Mouse (Mus musculus): Measurements from ENCODE around the gene Spata25. TPM values are rescaled to one million over a fixed set of nuclear protein-coding genes. Genes with fewer than 3 reads are reported as not detected.
A peak's percentile ranks its signal among the peaks of the same experiment; 100 is the strongest.

The Spata25 gene
- polyA plus RNA-seq, 1 experiment from 2014 or later, result 0.14 TPM

DNA sequence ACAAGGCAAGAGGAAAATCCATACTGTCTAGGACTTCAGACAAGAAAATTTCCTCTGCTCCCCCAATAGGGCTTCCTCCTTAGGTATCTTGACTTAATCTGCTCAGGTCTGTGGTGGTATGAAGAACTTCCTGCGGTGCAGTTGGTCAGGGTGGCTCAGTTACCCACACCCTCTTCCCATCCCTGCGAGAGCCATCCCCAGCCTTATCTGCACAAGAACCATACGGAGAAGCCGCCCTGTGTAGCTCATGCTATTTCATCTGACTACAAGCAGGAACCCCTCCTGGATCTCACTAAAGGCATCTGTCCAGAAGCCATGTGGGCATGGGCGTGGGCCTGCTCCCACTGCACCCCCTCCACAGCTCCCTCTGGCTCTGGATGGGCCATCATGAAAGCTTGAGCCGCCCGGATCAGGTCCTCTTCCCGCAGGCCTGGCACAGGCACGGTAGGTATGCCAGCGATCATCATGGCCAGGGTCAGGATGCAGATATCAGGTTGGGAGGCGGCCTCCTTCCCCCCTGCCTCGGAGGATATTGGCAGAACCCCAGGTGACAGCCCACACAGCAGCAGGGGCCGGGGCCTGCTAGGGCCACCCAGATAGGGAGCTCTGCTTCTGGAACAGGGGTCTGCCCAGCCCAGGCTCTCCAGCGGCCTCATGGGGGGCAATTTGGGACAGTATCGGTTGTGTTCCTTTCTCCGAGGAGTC is 1.0 kb downstream of the Spata25 start:
- ChIA-PET CTCF (no interaction called here), POLR2A (no interaction called here)
- no peaks in the 10 kb centered on the region for H3K27me3 ChIP-seq
- DNase-seq (ENCODE audit: low read depth, low spot score), result no peak
- in situ Hi-C loops (cut with MboI; ENCODE audit: low pct_unique_long_range_greater_than_20kb), result no loop called here
- no peak for ATAC-seq
- TF ChIP-seq CTCF (IDR thresholded peaks at IDR 0.05), result no peak

- no peak for DNase-seq (ENCODE audit: low read depth, low spot score)
- no peaks in the 10 kb centered on the region for H3K27me3 ChIP-seq
- no peak for ATAC-seq
- no peak for TF ChIP-seq CTCF (IDR thresholded peaks at IDR 0.05)
- ChIA-PET CTCF (interaction anchor here (0.8 kb wide), 1 partner anchor 28 kb away, joined by 4 read pairs; no protein-coding TSS in a partner anchor), POLR2A (no interaction called here)
- in situ Hi-C loops (cut with MboI; ENCODE audit: low pct_unique_long_range_greater_than_20kb), result no loop called here
These were observed 2.8 kb downstream of the Spata25 start for GRCm38 (mm10) chr2:164825521-164825920.

GRCm38 (mm10) chr2:164823969-164824368 is 4.4 kb downstream of the Spata25 start:
- no peak for ATAC-seq
- DNase-seq (ENCODE audit: low read depth, low spot score), result no peak
- in situ Hi-C loops (cut with MboI; ENCODE audit: low pct_unique_long_range_greater_than_20kb), result no loop called here
- POLR2A ChIA-PET, result interaction anchor here (1.0 kb wide), 1 partner anchor 9 kb away, joined by 3 read pairs; the partner anchor contains the start of gene Ctsa
- TF ChIP-seq CTCF (IDR thresholded peaks at IDR 0.05), result no peak
- no peaks in the 10 kb centered on the region for H3K27me3 ChIP-seq
- CTCF ChIA-PET, result interaction anchor here (1.1 kb wide), 1 partner anchor 44 kb away, joined by 3 read pairs; no protein-coding TSS in a partner anchor

- H3K27me3 ChIP-seq, result no peaks in the 10 kb centered on the region
- DNase-seq (ENCODE audit: low read depth, low spot score), result no peak
- peak; percentile 24 for ATAC-seq
- ChIA-PET POLR2A (interaction anchor here (0.7 to 2.0 kb wide), 4 partner anchors 10 to 55 kb away, joined by 3 to 7 read pairs (median 4); partner anchors contain the start of genes Acot8, Ctsa and Zswim3), CTCF (interaction anchor here (1.1 to 1.3 kb wide), 3 partner anchors 14 to 45 kb away, joined by 3 to 4 read pairs (median 3); partner anchors contain the start of genes Acot8 and Zswim3)
- in situ Hi-C loops (cut with MboI; ENCODE audit: low pct_unique_long_range_greater_than_20kb), result no loop called here
- no peak for TF ChIP-seq CTCF (IDR thresholded peaks at IDR 0.05)
These were observed 5.2 kb downstream of the Spata25 start for GRCm38 (mm10) chr2:164823181-164823585.

GRCm38 (mm10) chr2:164822636-164823165 is 5.6 kb downstream of the Spata25 start, which contains the start of gene Zswim1:
TSS of gene Zswim1 (plus strand) at chr2:164822686.
- TF ChIP-seq CTCF (IDR thresholded peaks at IDR 0.05), result no peak
- H3K27me3 ChIP-seq, result no peaks in the 10 kb centered on the region
- DNase-seq (ENCODE audit: low read depth, low spot score), result peak; percentile 83
- in situ Hi-C loops (cut with MboI; ENCODE audit: low pct_unique_long_range_greater_than_20kb), result no loop called here
- ChIA-PET POLR2A (interaction anchor here (0.7 to 2.0 kb wide), 4 partner anchors 10 to 56 kb away, joined by 3 to 7 read pairs (median 4); partner anchors contain the start of genes Acot8, Ctsa and Zswim3), CTCF (interaction anchor here (1.1 to 2.0 kb wide), 3 partner anchors 11 to 18 kb away, joined by 3 to 7 read pairs (median 4); partner anchors contain the start of genes Acot8, Ctsa, Neurl2 and Zswim3)
- ATAC-seq, result peak; percentile 98

- ATAC-seq, result no peak
- no peak for DNase-seq (ENCODE audit: low read depth, low spot score)
- in situ Hi-C loops (cut with MboI; ENCODE audit: low pct_unique_long_range_greater_than_20kb), result no loop called here
- TF ChIP-seq CTCF (IDR thresholded peaks at IDR 0.05), result no peak
- ChIA-PET CTCF (interaction anchor here (0.9 to 2.0 kb wide), 2 partner anchors 13 to 27 kb away, joined by 3 to 7 read pairs; partner anchors contain the start of genes Ctsa and Neurl2), POLR2A (interaction anchor here (2.0 kb wide), 1 partner anchor 16 kb away, joined by 7 read pairs; the partner anchor contains the start of genes Acot8 and Zswim3)
- no peaks in the 10 kb centered on the region for H3K27me3 ChIP-seq
These were observed 7.3 kb downstream of the Spata25 start for GRCm38 (mm10) chr2:164821060-164821459.

DNA sequence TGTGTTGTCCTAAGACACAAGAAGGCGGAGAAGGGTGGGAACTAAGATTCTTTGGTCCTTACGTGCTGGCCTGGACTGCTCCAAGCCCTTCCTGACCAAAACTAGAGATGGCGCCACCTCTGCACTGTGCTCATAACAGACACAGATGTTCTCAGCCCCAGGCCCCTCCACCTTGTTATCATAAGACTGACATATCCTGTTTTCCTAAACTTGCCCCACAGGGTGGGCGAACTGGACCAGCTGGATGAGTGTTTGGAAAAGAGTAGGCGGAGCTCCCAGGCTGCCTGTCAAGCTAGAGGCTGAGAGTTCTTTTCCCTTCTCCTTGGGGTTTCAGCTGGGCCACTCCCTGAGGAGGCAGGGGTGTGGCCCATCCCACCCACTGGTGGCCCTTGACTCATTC is 10.6 kb downstream of the Spata25 start:
- ChIA-PET POLR2A (no interaction called here), CTCF (interaction anchor here (1.1 to 1.5 kb wide), 2 partner anchors 10 to 12 kb away, joined by 4 read pairs; no protein-coding TSS in a partner anchor)
- in situ Hi-C loops (cut with MboI; ENCODE audit: low pct_unique_long_range_greater_than_20kb), result no loop called here
- no peak for ATAC-seq
- TF ChIP-seq CTCF (IDR thresholded peaks at IDR 0.05), result no peak
- DNase-seq (ENCODE audit: low read depth, low spot score), result no peak
- H3K27me3 ChIP-seq, result no peaks in the 10 kb centered on the region

DNA sequence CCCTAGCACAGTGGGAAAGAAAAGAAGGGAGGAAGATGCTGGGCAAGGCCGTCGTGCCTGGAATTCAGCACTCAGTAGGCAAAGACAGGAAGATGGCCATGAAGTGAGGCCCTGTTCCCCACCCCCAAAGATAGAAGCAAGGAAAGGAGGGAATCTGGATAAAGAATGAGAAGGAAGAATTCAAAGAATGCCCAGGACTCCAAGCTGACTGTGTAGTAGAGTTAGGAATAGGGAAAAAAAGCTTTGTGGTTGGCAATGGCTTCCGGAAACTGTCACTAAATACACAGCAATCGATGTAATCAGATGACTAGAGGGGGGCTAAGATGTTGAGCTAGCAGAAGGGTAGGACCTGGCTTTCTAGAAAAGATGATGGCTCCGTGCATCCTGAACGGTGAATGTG is 11.1 kb downstream of the Spata25 start:
- DNase-seq (ENCODE audit: low read depth, low spot score) (no peak), ATAC-seq (no peak)
- in situ Hi-C loops (cut with MboI; ENCODE audit: low pct_unique_long_range_greater_than_20kb), result no loop called here
- ChIA-PET CTCF (interaction anchor here (1.1 to 1.5 kb wide), 2 partner anchors 10 to 11 kb away, joined by 4 read pairs; no protein-coding TSS in a partner anchor), POLR2A (no interaction called here)
- H3K27me3 ChIP-seq, result no peaks in the 10 kb centered on the region
- no peak for TF ChIP-seq CTCF (IDR thresholded peaks at IDR 0.05)

GRCm38 (mm10) chr2:164815821-164816220 is 12.5 kb downstream of the Spata25 start:
- no peaks in the 10 kb centered on the region for H3K27me3 ChIP-seq
- TF ChIP-seq CTCF (IDR thresholded peaks at IDR 0.05), result no peak
- ChIA-PET POLR2A (interaction anchor here (1.2 kb wide), 1 partner anchor 11 kb away, joined by 5 read pairs; the partner anchor contains the start of genes Acot8 and Zswim3), CTCF (interaction anchor here (1.2 kb wide), 1 partner anchor 21 kb away, joined by 4 read pairs; no protein-coding TSS in a partner anchor)
- DNase-seq (ENCODE audit: low read depth, low spot score), result no peak
- in situ Hi-C loops (cut with MboI; ENCODE audit: low pct_unique_long_range_greater_than_20kb), result no loop called here
- ATAC-seq, result no peak

DNA sequence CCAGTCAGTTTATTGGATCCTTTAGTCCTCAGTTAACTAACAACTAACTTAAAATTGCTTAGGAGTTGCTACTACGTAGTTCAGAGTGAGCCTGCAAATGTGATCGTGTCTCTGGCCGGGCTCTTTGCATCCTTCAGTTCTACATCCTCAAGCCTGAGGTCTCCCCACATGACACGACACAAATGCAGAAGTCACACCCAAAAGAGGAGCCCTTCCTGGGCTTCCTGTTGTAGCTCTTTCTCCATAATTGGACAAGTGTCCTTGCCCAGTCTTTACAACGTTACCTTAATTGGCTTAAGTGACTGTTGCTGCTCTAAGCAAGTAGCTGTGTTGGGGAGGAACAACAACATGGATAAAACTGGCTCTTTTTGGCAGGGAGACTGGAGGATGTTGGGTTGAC is 13.0 kb downstream of the Spata25 start:
- in situ Hi-C loops (cut with MboI; ENCODE audit: low pct_unique_long_range_greater_than_20kb), result no loop called here
- ChIA-PET CTCF (interaction anchor here (1.2 kb wide), 1 partner anchor 21 kb away, joined by 4 read pairs; no protein-coding TSS in a partner anchor), POLR2A (interaction anchor here (1.2 kb wide), 1 partner anchor 10 kb away, joined by 5 read pairs; the partner anchor contains the start of genes Acot8 and Zswim3)
- no peaks in the 10 kb centered on the region for H3K27me3 ChIP-seq
- ATAC-seq (no peak), DNase-seq (ENCODE audit: low read depth, low spot score) (no peak)
- no peak for TF ChIP-seq CTCF (IDR thresholded peaks at IDR 0.05)

All from Patski (cell line).